Mouse (Mus musculus) stomach, embryonic 16.5 days (tissue): Measurements from ENCODE around the gene Zic5. TPM values are rescaled to one million over a fixed set of nuclear protein-coding genes. Genes with fewer than 3 reads are reported as not detected.

ENCODE experiments used
- ATAC-seq: fragments of 200-750 bp; cut with Nextera tagmentation; 2 replicates; pipeline ENCODE4 v1.8.0; 2017; ENCODE audit warnings: moderate number of reproducible peaks, moderate TSS enrichment; ENCODE audit not compliant: insufficient read depth, low FRiP score
- H3K27ac ChIP-seq: fragments of 300-500 bp; sonication (generic); 2 replicates; pipeline ENCODE4 v1.5.1; 2014; ENCODE audit warnings: low read length
- H3K27me3 ChIP-seq: fragments of 300-500 bp; sonication (generic); 2 replicates; pipeline ENCODE4 v1.6.1; 2014; ENCODE audit warnings: low read length, control low read depth, mixed read lengths; ENCODE audit not compliant: control insufficient read depth, insufficient read depth
- H3K36me3 ChIP-seq: fragments of 300-500 bp; sonication (generic); 2 replicates; pipeline ENCODE4 v1.6.1; 2014; ENCODE audit warnings: low read length; ENCODE audit not compliant: control insufficient read depth, insufficient read depth
- H3K4me1 ChIP-seq: fragments of 300-500 bp; sonication (generic); 2 replicates; pipeline ENCODE4 v1.6.1; 2014; ENCODE audit warnings: low read length, control low read depth, mixed read lengths; ENCODE audit not compliant: control insufficient read depth, insufficient read depth
- H3K4me2 ChIP-seq: fragments of 300-500 bp; sonication (generic); 2 replicates; pipeline ENCODE4 v1.6.1; 2014; ENCODE audit warnings: low read depth, low read length, mixed read lengths
- H3K4me3 ChIP-seq: fragments of 300-500 bp; sonication (generic); replicated peaks from 2 replicates; pipeline ENCODE4 v1.5.1; 2014; ENCODE audit warnings: mild to moderate bottlenecking, low read length
- H3K9ac ChIP-seq: fragments of 300-500 bp; sonication (generic); 2 replicates; pipeline ENCODE4 v1.6.1; 2014; ENCODE audit warnings: low read length
- H3K9me3 ChIP-seq: fragments of 300-500 bp; sonication (generic); replicated peaks from 2 replicates; pipeline ENCODE4 v1.6.1; 2016; ENCODE audit warnings: low read length, control low read depth; ENCODE audit not compliant: control insufficient read depth
- WGBS: fragments of 180-500 bp; shearing (Covaris S2); extraction: QIAGEN DNeasy Blood & Tissue Kit; methylation state at CpG from one replicate; pipeline ENCODE4 v1.1.7; 2014; 5-methylcytosine and 5-hydroxymethylcytosine counted together
- polyA plus RNA-seq: library from polyadenylated mRNA; unstranded; fragments of >200 nt; fragmentation: Nextera tagmentation; extraction: Ambion mirVana; gene quantifications from 2 replicates; pipeline ENCODE4 v1.2.1, GENCODE M21; 2015

Gene Zic5
- polyA plus RNA-seq, 1 experiment from 2014 or later, result not detected

DNA sequence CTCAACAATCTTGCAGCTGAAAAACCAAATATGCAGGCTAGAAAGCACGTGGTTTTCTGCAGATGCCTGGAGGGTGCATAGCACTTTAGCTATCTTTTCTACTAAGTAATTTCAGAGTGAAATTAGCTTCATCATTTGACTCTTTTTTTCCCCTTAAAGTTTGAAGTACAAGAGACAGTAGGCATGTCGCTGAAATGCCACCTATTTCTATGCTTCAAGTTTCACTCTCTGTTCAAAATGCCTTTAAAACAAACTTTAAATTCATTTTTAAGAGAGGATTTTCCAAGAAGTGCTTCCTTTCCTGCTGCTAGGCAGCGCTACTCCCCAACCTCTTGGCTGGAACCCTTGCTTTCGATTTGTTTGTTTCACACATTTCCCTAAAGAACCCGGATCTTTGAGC, 23.6 kb upstream of the Zic5 start:
- no peaks in the 10 kb centered on the region for H3K4me1 ChIP-seq
- no peak overlapping the region for H3K4me2 ChIP-seq
- ATAC-seq, result no peak
- WGBS, result 2% methylated on average over 5 of the region's 5 CpGs
- H3K27ac ChIP-seq, result no peak overlapping the region
- H3K27me3 ChIP-seq, result peaks cover 56% of the 10 kb centered on the region
- no peak overlapping the region for H3K4me3 ChIP-seq
- H3K9ac ChIP-seq, result no peak overlapping the region
- H3K36me3 ChIP-seq, result no peaks in the 10 kb centered on the region
- H3K9me3 ChIP-seq, result peaks cover 4% of the 10 kb centered on the region

DNA sequence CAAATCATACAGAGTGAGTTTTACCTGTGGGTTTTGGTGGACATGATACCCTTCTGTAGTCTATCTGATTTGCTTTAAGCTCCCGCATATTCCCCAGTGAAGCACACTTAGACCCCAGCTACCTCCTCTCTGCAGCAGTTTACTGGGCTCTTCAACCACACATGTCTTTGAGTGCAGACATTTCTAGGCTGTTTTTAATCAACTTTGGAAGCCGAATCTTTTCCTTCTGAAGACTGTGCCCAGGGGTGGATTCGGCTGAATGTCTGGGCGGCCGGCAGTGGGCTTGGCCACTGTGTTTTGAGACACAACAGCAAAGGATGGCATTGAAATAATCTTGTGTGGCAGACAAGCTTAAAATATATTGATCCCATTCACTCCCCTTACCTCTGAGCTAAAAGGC, 21.9 kb upstream of the Zic5 start:
- Histone ChIP-seq H3K36me3 (no peaks in the 10 kb centered on the region), H3K4me2 (no peak overlapping the region), H3K4me3 (no peak overlapping the region), H3K9ac (no peak overlapping the region), H3K27ac (no peak overlapping the region), H3K4me1 (no peaks in the 10 kb centered on the region), H3K9me3 (no peaks in the 10 kb centered on the region), H3K27me3 (peaks cover 69% of the 10 kb centered on the region)
- 9% methylated on average over 5 of the region's 5 CpGs for WGBS
- no peak for ATAC-seq

DNA sequence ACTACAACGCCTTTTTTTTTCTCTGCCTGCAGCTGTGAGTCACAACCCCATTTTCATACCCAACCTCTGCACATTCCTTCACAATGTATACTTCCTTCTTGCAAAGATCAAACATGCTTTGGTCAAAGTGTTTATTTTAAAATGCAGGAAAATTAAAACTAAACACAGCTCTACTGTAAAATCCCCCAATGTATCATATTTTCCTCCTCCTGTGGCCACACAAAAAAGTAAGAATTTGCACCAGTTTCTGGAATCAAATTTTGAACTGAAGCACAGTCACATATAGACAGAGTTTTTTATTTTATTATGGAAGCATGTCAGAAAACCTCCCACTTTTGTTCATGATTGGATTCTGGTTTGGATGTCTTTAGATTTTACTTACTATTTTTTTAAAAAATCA, 21.1 kb upstream of the Zic5 start:
- 0% methylated on average over 1 of the region's 1 CpGs for WGBS

DNA sequence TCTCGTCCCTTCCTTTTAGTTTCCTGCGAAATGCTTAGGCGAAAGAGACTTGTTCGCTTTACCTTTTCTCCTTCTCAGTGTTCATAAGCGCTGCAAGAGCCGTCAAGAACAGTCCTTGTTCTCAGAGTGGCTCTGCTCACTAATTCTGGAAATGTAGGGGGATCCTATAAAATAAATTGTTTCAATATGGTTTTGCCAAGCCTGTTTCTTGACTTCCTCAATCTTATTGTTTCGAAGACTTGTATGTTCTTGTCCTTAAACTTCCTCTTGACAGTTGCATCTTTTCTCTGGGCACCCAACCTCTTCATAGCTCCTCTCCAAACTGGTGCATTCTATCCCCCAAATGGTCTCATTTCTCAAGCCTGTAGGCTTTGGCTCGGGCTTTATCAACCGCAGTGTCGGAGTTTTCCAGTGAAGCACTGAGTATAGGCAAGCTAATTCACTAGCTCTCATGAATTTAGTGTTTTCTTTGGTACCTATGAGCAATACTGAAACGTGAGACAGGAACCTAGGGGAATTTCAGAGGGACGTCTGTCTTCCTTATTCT, 20.2 kb upstream of the Zic5 start:
- no peaks in the 10 kb centered on the region for H3K9me3 ChIP-seq
- 4% methylated on average over 12 of the region's 12 CpGs for WGBS
- no peak overlapping the region for H3K4me2 ChIP-seq

More for the DNA sequence above, 21.1 kb upstream of the Zic5 start:
- no peak overlapping the region for H3K27ac ChIP-seq
- H3K27me3 ChIP-seq, result peaks cover 74% of the 10 kb centered on the region
- no peaks in the 10 kb centered on the region for H3K4me1 ChIP-seq
- no peak overlapping the region for H3K9ac ChIP-seq
- no peaks in the 10 kb centered on the region for H3K36me3 ChIP-seq
- no peak for ATAC-seq
- H3K9me3 ChIP-seq, result no peaks in the 10 kb centered on the region
- H3K4me3 ChIP-seq, result no peak overlapping the region
- H3K4me2 ChIP-seq, result no peak overlapping the region

DNA sequence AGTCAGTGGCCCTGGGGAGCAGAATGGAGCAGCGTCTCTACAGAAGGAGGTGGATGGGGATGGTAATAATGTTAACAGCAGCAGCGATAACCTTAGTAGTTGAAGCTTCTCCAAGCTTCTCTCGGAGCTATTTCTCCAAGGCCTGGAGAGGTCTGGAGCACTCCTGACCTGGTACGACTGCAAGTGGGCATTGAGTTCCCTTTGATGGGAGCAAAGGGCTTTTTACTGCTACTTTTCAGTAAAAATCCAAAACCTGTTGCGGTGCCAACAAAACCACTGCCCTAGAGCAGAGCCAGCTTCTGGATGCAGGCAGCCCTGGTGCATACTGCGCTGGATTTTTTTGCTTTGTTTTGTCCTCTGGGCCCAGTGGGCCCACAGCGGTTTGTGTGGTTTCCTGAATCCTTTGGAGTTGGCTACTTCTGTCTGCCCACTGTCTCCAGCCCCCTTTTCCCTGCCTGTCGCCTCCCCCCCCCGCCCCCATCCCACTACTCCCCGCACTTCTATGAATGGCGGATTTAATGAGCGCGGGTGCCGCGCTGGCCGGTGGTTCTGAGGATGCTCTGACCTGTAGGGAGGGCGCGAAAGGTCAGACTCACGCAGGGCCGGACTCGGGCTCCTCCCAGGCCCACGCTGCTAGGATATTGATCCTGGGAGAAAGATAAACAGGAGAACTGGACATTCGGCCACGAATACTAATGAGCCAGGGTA, 19.5 kb upstream of the Zic5 start:
- no peak overlapping the region for H3K27ac ChIP-seq
- no peaks in the 10 kb centered on the region for H3K4me1 ChIP-seq
- ATAC-seq, result no peak
- H3K9ac ChIP-seq, result no peak overlapping the region
- under 1% methylated on average over 23 of the region's 24 CpGs for WGBS
- no peak overlapping the region for H3K4me2 ChIP-seq
- H3K9me3 ChIP-seq, result no peaks in the 10 kb centered on the region
- H3K27me3 ChIP-seq, result peaks cover 76% of the 10 kb centered on the region
- no peaks in the 10 kb centered on the region for H3K36me3 ChIP-seq
- no peak overlapping the region for H3K4me3 ChIP-seq

More for the DNA sequence above, 20.2 kb upstream of the Zic5 start:
- no peak overlapping the region for H3K9ac ChIP-seq
- H3K27ac ChIP-seq, result no peak overlapping the region
- H3K27me3 ChIP-seq, result peaks cover 74% of the 10 kb centered on the region
- H3K4me1 ChIP-seq, result no peaks in the 10 kb centered on the region
- H3K36me3 ChIP-seq, result no peaks in the 10 kb centered on the region
- ATAC-seq, result no peak
- no peak overlapping the region for H3K4me3 ChIP-seq

DNA sequence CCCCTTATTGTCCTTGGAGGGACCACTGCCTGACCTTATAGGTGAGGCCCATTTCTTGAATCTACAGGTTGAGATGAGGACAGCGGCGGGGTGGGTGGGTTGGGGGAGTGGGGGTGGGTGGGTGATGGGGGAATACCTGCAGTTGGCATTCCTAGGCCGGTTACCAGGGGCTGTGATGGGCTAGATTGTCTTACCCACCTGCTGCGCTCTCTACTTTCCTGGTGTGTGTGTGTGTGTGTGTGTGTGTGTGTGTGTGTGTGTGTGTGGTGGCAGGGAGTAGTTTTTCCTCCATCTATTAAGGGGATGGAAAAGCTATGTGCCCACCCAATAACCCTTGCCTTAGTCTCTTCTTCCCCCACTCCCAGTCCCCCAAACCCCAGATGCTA, 19.0 kb upstream of the Zic5 start:
- WGBS, result 3% methylated on average over 4 of the region's 4 CpGs
- no peak for ATAC-seq
- no peaks in the 10 kb centered on the region for H3K4me1 ChIP-seq

DNA sequence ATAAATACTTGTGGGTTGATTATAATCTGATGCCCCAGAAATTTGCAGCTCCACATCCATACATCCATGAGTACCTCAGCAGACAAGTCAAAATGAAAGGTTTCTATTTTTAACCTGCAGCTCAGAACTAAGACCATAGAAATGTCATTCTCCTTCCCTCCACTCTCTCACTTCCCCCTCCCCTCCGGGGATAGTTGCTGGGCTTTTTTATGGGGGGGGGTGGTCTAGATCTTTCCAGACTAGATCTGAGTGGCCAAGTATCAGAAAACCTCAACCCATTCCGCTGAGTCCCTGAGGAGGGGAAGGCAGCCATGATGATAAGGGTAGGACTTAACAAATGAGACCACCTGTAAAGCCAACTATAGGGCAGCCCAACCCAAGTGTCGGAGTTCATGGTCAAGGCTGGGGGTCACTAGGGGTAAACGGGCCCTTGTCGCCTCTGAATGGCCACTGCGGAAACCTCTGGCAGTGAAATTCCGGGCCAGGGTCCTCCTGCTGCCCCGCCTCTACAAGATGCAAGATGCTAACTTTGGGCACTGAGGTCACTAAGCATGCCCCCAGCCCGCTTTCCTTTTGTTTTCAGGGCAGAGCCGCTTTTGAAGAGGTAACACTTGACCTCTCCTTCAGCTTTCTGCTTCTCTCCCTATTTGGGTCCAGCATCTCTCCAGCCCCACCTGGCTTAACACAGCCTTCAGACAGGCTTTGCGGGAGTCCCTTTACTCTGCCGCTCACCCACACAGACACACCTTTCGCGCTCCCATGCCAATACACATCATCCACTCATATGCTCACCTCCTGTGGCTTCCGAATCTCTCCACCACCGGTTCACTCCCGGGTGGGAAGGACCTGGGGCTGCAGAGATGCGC, 18.3 kb upstream of the Zic5 start:
- Histone ChIP-seq H3K4me1 (no peaks in the 10 kb centered on the region), H3K9ac (no peak overlapping the region), H3K4me3 (no peak overlapping the region), H3K9me3 (no peaks in the 10 kb centered on the region), H3K27me3 (peaks cover 75% of the 10 kb centered on the region), H3K36me3 (no peaks in the 10 kb centered on the region), H3K27ac (no peak overlapping the region), H3K4me2 (no peak overlapping the region)
- WGBS, result 4% methylated on average over 18 of the region's 18 CpGs
- no peak for ATAC-seq

More for the DNA sequence above, 19.0 kb upstream of the Zic5 start:
- peaks cover 75% of the 10 kb centered on the region for H3K27me3 ChIP-seq
- H3K4me3 ChIP-seq, result no peak overlapping the region
- H3K4me2 ChIP-seq, result no peak overlapping the region
- H3K9me3 ChIP-seq, result no peaks in the 10 kb centered on the region
- H3K9ac ChIP-seq, result no peak overlapping the region
- H3K27ac ChIP-seq, result no peak overlapping the region
- no peaks in the 10 kb centered on the region for H3K36me3 ChIP-seq

DNA sequence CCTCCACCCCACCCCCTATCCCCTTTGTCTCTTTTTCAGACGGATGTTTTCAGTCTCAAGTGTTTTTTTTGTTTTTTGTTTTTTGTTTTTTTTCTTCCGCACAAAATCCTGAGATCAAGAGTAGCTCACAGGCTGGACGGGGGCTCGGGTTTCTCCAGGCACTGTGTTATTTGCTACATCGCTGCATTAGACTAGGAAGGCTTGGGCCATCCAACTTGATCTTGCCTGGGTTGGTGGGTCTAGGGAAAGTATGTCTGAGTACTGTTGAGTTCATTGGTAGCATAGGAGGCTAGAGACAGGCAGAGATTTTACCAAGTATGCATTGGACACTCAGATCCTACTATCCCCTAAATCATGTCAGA, 17.5 kb upstream of the Zic5 start:
- Histone ChIP-seq H3K36me3 (no peaks in the 10 kb centered on the region), H3K4me1 (no peaks in the 10 kb centered on the region), H3K9ac (no peak overlapping the region), H3K9me3 (no peaks in the 10 kb centered on the region), H3K4me3 (no peak overlapping the region), H3K27me3 (peaks cover 82% of the 10 kb centered on the region), H3K27ac (no peak overlapping the region), H3K4me2 (no peak overlapping the region)
- 2% methylated on average over 5 of the region's 5 CpGs for WGBS
- ATAC-seq, result no peak
